Mouse (Mus musculus): Measurements from ENCODE around the gene Tcf20. TPM values are rescaled to one million over a fixed set of nuclear protein-coding genes. Genes with fewer than 3 reads are reported as not detected.

Tcf20 gene
- total RNA-seq, 2 experiments from 2014 or later: 52.2 to 55.8 TPM

- intact Hi-C loops (cut with DNase I): no loop called here
- no peak for DNase-seq (ENCODE audit: low spot score)
These were observed 58.1 kb downstream of the Tcf20 start for GRCm38 (mm10) chr15:82929595-82929994.

GRCm38 (mm10) chr15:82928844-82929243 is 58.8 kb downstream of the Tcf20 start:
- intact Hi-C loops (cut with DNase I): no loop called here
- DNase-seq (ENCODE audit: low spot score): no peak

GRCm38 (mm10) chr15:82928023-82928422 is 59.6 kb downstream of the Tcf20 start:
- DNase-seq (ENCODE audit: low spot score): no peak
- intact Hi-C loops (cut with DNase I): no loop called here

GRCm38 (mm10) chr15:82927057-82927456 is 60.6 kb downstream of the Tcf20 start:
- intact Hi-C loops (cut with DNase I): no loop called here
- no peak for DNase-seq (ENCODE audit: low spot score)

- DNase-seq (ENCODE audit: low spot score): no peak
- intact Hi-C loops (cut with DNase I): no loop called here
These were observed 62.8 kb downstream of the Tcf20 start for GRCm38 (mm10) chr15:82924679-82925425.

GRCm38 (mm10) chr15:82923531-82923930 is 64.1 kb downstream of the Tcf20 start:
- intact Hi-C loops (cut with DNase I): no loop called here
- no peak for DNase-seq (ENCODE audit: low spot score)

- intact Hi-C loops (cut with DNase I): no loop called here
- DNase-seq (ENCODE audit: low spot score): no peak
These were observed 64.9 kb downstream of the Tcf20 start for GRCm38 (mm10) chr15:82922755-82923154.

GRCm38 (mm10) chr15:82922052-82922451 is 65.6 kb downstream of the Tcf20 start:
- DNase-seq (ENCODE audit: low spot score): peak; percentile 33
- intact Hi-C loops (cut with DNase I): no loop called here

GRCm38 (mm10) chr15:82921559-82921958 is 66.1 kb downstream of the Tcf20 start:
- intact Hi-C loops (cut with DNase I): no loop called here
- no peak for DNase-seq (ENCODE audit: low spot score)

GRCm38 (mm10) chr15:82920895-82921515 is 66.7 kb downstream of the Tcf20 start:
- peak; percentile 18 for DNase-seq (ENCODE audit: low spot score)
- intact Hi-C loops (cut with DNase I): no loop called here

GRCm38 (mm10) chr15:82917965-82918364 is 69.7 kb downstream of the Tcf20 start:
- DNase-seq (ENCODE audit: low spot score): no peak
- intact Hi-C loops (cut with DNase I): no loop called here

- no peak for DNase-seq (ENCODE audit: low spot score)
- intact Hi-C loops (cut with DNase I): no loop called here
These were observed 70.3 kb downstream of the Tcf20 start for GRCm38 (mm10) chr15:82917207-82917844.

- no peak for DNase-seq (ENCODE audit: low spot score)
- intact Hi-C loops (cut with DNase I): no loop called here
These were observed 73.2 kb downstream of the Tcf20 start for GRCm38 (mm10) chr15:82914455-82914854.

- DNase-seq (ENCODE audit: low spot score): no peak
- intact Hi-C loops (cut with DNase I): no loop called here
These were observed 75.7 kb downstream of the Tcf20 start for GRCm38 (mm10) chr15:82911965-82912337.

GRCm38 (mm10) chr15:82911001-82911964 is 76.4 kb downstream of the Tcf20 start:
- intact Hi-C loops (cut with DNase I): no loop called here
- no peak for DNase-seq (ENCODE audit: low spot score)

GRCm38 (mm10) chr15:82910596-82910995 is 77.1 kb downstream of the Tcf20 start:
- DNase-seq (ENCODE audit: low spot score): no peak
- intact Hi-C loops (cut with DNase I): no loop called here

GRCm38 (mm10) chr15:82909791-82910190 is 77.9 kb downstream of the Tcf20 start:
- DNase-seq (ENCODE audit: low spot score): no peak
- intact Hi-C loops (cut with DNase I): loop anchor here (5.0 kb wide), 1 partner anchor 128 kb away; no protein-coding TSS in a partner anchor

GRCm38 (mm10) chr15:82908521-82908920 is 79.2 kb downstream of the Tcf20 start:
- intact Hi-C loops (cut with DNase I): loop anchor here (5.0 kb wide), 1 partner anchor 129 kb away; no protein-coding TSS in a partner anchor
- DNase-seq (ENCODE audit: low spot score): no peak

GRCm38 (mm10) chr15:82907306-82907705 is 80.4 kb downstream of the Tcf20 start:
- DNase-seq (ENCODE audit: low spot score): no peak
- intact Hi-C loops (cut with DNase I): loop anchor here (5.0 kb wide), 1 partner anchor 130 kb away; no protein-coding TSS in a partner anchor

GRCm38 (mm10) chr15:82906574-82907061 is 81.1 kb downstream of the Tcf20 start:
- no peak for DNase-seq (ENCODE audit: low spot score)
- intact Hi-C loops (cut with DNase I): loop anchor here (5.0 kb wide), 1 partner anchor 131 kb away; no protein-coding TSS in a partner anchor
